Mouse (Mus musculus) kidney, postnatal 0 days (tissue): ENCODE measurements around the gene Dhodh. TPM values are rescaled to one million over a fixed set of nuclear protein-coding genes. Genes with fewer than 3 reads are reported as not detected.
A peak's percentile ranks its signal among the peaks of the same experiment; 100 is the strongest.

Experiments
- ATAC-seq: fragments of 200-750 bp; cut with Nextera tagmentation; replicated peaks from 2 replicates; pipeline ENCODE4 v1.8.0; 2017; ENCODE audit warnings: low read depth, moderate number of reproducible peaks, moderate TSS enrichment, moderate library complexity; ENCODE audit not compliant: low FRiP score
- DNase-seq: peaks from one replicate; pipeline ENCODE4 v3.0.0-alpha.2; 2016; ENCODE audit warnings: low spot score
- H3K27ac ChIP-seq: fragments of 300-500 bp; sonication (generic); 2 replicates; pipeline ENCODE4 v1.5.1; 2014; ENCODE audit warnings: mild to moderate bottlenecking
- H3K27me3 ChIP-seq: fragments of 300-500 bp; sonication (generic); 2 replicates; pipeline ENCODE4 v1.6.1; 2014; ENCODE audit warnings: low read length, mixed read lengths; ENCODE audit not compliant: insufficient read depth
- H3K36me3 ChIP-seq: fragments of 300-500 bp; sonication (generic); 2 replicates; pipeline ENCODE4 v1.6.1; 2014; ENCODE audit warnings: low read length, mixed read lengths; ENCODE audit not compliant: insufficient read depth
- H3K4me1 ChIP-seq: fragments of 300-500 bp; sonication (generic); replicated peaks from 2 replicates; pipeline ENCODE4 v1.6.1; 2014; ENCODE audit warnings: antibody characterized with exemption, low read length, mixed read lengths; ENCODE audit not compliant: insufficient read depth
- H3K4me2 ChIP-seq: fragments of 300-500 bp; sonication (generic); 2 replicates; pipeline ENCODE4 v1.6.1; 2014; ENCODE audit warnings: mild to moderate bottlenecking, low read length, moderate library complexity, mixed read lengths
- H3K4me3 ChIP-seq: fragments of 300-500 bp; sonication (generic); replicated peaks from 2 replicates; pipeline ENCODE4 v1.5.1; 2014; ENCODE audit warnings: low read depth, low read length
- H3K9ac ChIP-seq: fragments of 300-500 bp; sonication (generic); 2 replicates; pipeline ENCODE4 v1.6.1; 2014; ENCODE audit warnings: low read depth, low read length
- H3K9me3 ChIP-seq: fragments of 300-500 bp; sonication (generic); replicated peaks from 2 replicates; pipeline ENCODE4 v1.6.1; 2016; ENCODE audit warnings: low read length, inconsistent platforms, mixed read lengths
- CTCF ChIP-seq: IDR thresholded peaks from 2 replicates; pipeline ENCODE4 v1.5.1; 2016; ENCODE audit warnings: antibody characterized with exemption, low read depth, mild to moderate bottlenecking, moderate library complexity
- WGBS: fragments of 180-500 bp; shearing (Covaris S2); extraction: QIAGEN DNeasy Blood & Tissue Kit; methylation state at CpG from one replicate; pipeline ENCODE4 v1.1.7; 2014; 5-methylcytosine and 5-hydroxymethylcytosine counted together
- polyA plus RNA-seq: library from polyadenylated mRNA; unstranded; fragments of >200 nt; fragmentation: Nextera tagmentation; extraction: Ambion mirVana; gene quantifications from 2 replicates; pipeline ENCODE4 v1.2.1, GENCODE M21; 2015

Gene Dhodh
- polyA plus RNA-seq, 1 experiment from 2014 or later, result 30.6 TPM

DNA sequence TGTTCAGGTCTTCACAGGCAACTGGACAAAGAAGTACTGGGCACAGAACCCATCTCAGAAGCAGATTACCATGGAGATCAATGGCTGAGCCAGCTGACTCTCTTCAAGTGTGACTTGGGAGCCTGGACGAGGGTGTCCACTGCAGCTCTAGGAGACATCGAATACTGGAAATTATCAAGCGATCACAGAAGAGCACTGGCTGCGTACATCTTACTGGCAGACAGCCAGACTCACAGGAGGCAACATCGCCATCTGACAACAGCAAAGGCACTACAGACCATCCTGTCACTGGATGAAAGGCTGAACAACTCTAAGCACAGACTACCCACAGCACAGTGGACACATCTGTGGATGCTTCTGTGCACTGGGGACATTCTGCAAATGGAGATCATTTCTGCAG, 16.3 kb downstream of the Dhodh start:
- H3K9ac ChIP-seq, result no peak overlapping the region
- no peak for ATAC-seq
- H3K27me3 ChIP-seq, result no peaks in the 10 kb centered on the region
- no peak for DNase-seq
- H3K4me2 ChIP-seq, result no peak overlapping the region
- H3K27ac ChIP-seq, result no peak overlapping the region
- H3K4me3 ChIP-seq, result no peak overlapping the region
- H3K9me3 ChIP-seq, result no peaks in the 10 kb centered on the region
- TF ChIP-seq CTCF, result no peak
- peaks cover 8% of the 10 kb centered on the region for H3K36me3 ChIP-seq
- WGBS, result 79% methylated on average over 5 of the region's 5 CpGs
- no peaks in the 10 kb centered on the region for H3K4me1 ChIP-seq

DNA sequence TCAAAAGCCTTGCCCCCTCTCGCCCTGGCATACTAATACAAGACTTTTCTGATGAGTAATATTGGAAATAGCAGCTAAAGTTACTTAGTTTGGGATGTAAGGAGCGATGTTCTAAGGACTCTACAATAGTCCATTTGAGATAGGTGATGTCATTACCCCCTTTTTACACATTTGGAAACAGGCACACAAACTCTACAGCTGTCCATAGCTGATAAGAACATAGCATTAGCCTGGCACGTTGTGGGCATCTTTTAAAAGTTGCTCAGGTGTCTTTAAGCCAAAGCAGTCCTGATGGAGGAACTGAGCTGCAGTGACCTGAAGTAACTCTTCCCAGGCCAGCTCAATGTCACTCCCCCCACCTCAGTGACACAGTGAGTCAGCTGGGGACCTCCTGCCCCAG, 17.1 kb downstream of the Dhodh start:
- H3K4me3 ChIP-seq, result no peak overlapping the region
- H3K9ac ChIP-seq, result no peak overlapping the region
- H3K4me1 ChIP-seq, result no peaks in the 10 kb centered on the region
- H3K4me2 ChIP-seq, result no peak overlapping the region
- no peaks in the 10 kb centered on the region for H3K27me3 ChIP-seq
- TF ChIP-seq CTCF, result no peak
- 87% methylated on average over 3 of the region's 3 CpGs for WGBS
- H3K36me3 ChIP-seq, result peaks cover 8% of the 10 kb centered on the region
- ATAC-seq, result no peak
- no peaks in the 10 kb centered on the region for H3K9me3 ChIP-seq
- no peak for DNase-seq
- no peak overlapping the region for H3K27ac ChIP-seq

DNA sequence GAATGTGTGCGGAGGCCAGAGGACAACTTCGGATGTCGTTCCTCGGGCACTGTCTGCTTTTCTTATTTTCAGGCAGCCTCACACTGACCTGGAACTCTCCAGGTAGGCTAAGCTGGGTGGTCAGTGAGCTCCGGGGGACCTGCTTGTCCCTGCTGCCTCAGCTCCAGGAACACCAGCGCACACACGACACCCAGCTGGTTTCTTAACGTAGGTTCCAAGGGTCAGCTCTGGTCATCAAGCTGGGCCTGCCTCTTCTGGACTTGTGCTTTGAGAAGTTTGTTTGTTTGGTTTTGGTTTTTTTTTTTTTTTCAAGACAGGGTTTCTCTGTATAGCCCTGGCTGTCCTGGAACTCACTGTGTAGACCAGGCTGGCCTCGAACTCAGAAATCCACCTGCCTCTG, 17.6 kb downstream of the Dhodh start:
- Histone ChIP-seq H3K27ac (no peak overlapping the region), H3K9me3 (no peaks in the 10 kb centered on the region), H3K4me2 (no peak overlapping the region), H3K36me3 (peaks cover 8% of the 10 kb centered on the region), H3K27me3 (no peaks in the 10 kb centered on the region), H3K4me3 (no peak overlapping the region), H3K9ac (no peak overlapping the region), H3K4me1 (no peaks in the 10 kb centered on the region)
- TF ChIP-seq CTCF, result no peak
- 86% methylated on average over 9 of the region's 9 CpGs for WGBS
- no peak for ATAC-seq
- no peak for DNase-seq

DNA sequence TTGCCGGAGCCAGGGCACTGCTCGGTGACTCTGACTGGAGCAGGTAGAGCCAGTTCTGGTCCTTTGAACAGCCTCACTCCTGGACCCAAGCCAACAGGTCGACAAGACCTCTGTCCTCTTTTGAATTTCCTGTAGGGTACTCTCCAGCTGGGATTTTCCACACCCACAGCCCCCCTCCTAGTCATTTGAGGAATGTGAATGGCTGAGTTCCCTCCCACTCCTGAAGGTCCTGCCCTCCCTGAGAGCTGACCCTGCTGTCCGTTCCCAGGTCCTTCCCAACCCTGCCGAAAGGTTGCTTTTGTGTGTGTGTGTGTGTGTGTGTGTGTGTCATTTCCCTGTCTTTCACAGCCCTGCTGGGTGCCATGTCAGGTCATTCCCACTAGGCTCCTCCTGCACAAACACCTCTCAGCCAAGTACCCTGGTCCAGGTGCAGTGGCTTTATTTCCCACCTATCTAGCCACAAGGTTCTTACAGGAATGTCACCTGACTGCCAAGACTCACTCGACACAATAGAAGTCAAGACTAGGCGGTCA, 21.4 kb downstream of the Dhodh start:
- H3K4me3 ChIP-seq, result no peak overlapping the region
- H3K4me1 ChIP-seq, result no peaks in the 10 kb centered on the region
- no peak for TF ChIP-seq CTCF
- H3K36me3 ChIP-seq, result no peaks in the 10 kb centered on the region
- DNase-seq (peak; percentile 48), ATAC-seq (peak; percentile 84)
- no peak overlapping the region for H3K9ac ChIP-seq
- H3K27ac ChIP-seq, result 0 out of 2 replicates have a peak overlapping the region, but pooled peaks have one; percentile 31
- 29% methylated on average over 7 of the region's 7 CpGs for whole genome bisulfite sequencing
- H3K4me2 ChIP-seq, result no peak overlapping the region
- no peaks in the 10 kb centered on the region for H3K9me3 ChIP-seq
- no peaks in the 10 kb centered on the region for H3K27me3 ChIP-seq

DNA sequence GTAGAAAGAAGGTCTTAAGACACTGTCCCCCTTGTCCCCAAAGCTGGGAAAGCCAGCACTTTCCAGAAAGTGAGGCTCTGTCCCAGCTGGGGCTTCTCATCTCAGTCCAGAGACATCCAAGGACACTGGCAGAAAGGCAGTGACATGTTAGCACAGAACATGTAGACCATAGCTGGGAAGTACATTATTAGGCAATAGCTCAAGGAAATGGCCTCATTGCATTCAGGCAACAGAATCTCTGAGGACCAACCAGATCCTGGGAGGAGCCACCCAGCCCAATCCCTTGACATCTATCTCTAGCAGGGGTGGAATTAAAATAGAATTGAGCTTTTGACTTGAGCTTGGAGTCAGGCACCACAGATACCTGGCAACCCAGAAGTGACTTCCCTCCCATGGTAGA, 22.8 kb downstream of the Dhodh start:
- Histone ChIP-seq H3K27me3 (no peaks in the 10 kb centered on the region), H3K9ac (no peak overlapping the region), H3K4me2 (no peak overlapping the region), H3K4me3 (no peak overlapping the region), H3K9me3 (no peaks in the 10 kb centered on the region), H3K4me1 (no peaks in the 10 kb centered on the region), H3K27ac (no peak overlapping the region), H3K36me3 (no peaks in the 10 kb centered on the region)
- ATAC-seq (no peak), DNase-seq (no peak)
- no peak for TF ChIP-seq CTCF

DNA sequence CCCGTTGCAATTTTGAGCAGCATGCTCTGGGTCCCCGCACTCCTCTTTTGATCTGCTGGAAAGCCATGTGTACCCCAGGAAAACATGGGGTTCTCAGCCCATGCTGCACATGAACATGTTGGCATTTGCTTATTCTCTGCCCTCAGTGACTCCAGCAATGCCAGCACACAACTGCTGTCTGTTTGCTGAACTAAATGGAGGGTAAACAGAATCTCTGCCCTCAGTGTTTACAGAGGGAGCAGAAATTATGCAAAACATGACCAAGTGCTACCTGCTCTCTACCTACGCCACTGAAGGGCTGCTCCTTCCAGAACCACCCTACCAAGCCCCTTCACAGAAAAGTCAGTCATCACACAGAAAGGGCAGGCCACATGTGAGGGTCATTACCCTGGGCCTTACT, 23.6 kb downstream of the Dhodh start:
- Histone ChIP-seq H3K27ac (no peak overlapping the region), H3K4me2 (no peak overlapping the region), H3K36me3 (no peaks in the 10 kb centered on the region), H3K4me1 (no peaks in the 10 kb centered on the region), H3K4me3 (no peak overlapping the region), H3K9me3 (no peaks in the 10 kb centered on the region), H3K9ac (no peak overlapping the region), H3K27me3 (no peaks in the 10 kb centered on the region)
- 85% methylated on average over 3 of the region's 3 CpGs for WGBS
- no peak for TF ChIP-seq CTCF
- no peak for ATAC-seq
- no peak for DNase-seq

DNA sequence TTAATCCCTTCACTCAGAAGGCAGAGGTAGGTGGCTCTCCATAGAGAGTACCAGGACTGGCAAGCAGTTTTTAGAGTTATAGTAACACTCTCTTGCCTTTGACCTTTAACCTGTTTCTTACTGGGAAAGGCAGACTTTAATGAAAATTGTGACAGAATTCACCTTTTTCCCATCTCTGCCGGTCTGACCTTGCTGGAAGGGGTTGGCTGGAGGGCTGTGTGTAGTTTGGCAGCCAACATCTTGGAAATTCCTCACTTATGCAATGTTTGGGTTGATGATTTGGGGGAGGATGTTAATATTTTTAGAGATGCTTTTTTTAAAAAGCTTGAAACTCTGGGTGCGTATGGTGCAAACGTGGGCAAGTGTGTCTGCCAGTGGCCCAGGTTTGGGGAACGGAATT, 24.2 kb downstream of the Dhodh start:
- DNase-seq, result no peak
- H3K9ac ChIP-seq, result no peak overlapping the region
- H3K27me3 ChIP-seq, result no peaks in the 10 kb centered on the region
- H3K4me3 ChIP-seq, result no peak overlapping the region
- no peak for TF ChIP-seq CTCF
- no peak overlapping the region for H3K27ac ChIP-seq
- no peaks in the 10 kb centered on the region for H3K4me1 ChIP-seq
- no peak overlapping the region for H3K4me2 ChIP-seq
- no peaks in the 10 kb centered on the region for H3K36me3 ChIP-seq
- no peaks in the 10 kb centered on the region for H3K9me3 ChIP-seq
- 81% methylated on average over 4 of the region's 4 CpGs for WGBS
- ATAC-seq, result no peak
